Mouse (Mus musculus) erythroid progenitor cell, adult 5-6 weeks (primary cell): Measurements from ENCODE around the gene Syne3. TPM values are rescaled to one million over a fixed set of nuclear protein-coding genes. Genes with fewer than 3 reads are reported as not detected.

ENCODE experiments used
- ATAC-seq: replicated peaks from 2 replicates; pipeline ENCODE4 v1.8.0; 2016; ENCODE audit warnings: moderate number of reproducible peaks, mild to moderate bottlenecking, moderate TSS enrichment, inconsistent platforms; ENCODE audit not compliant: poor library complexity, low FRiP score, severe bottlenecking
- total RNA-seq, 2 experiments: library from RNA; stranded (forward) in 1 of 2; stranded (reverse) in 1 of 2; fragments of 150-400 nt in 1 of 2; fragments of 186-747, 209-891 nt in 1 of 2; gene quantifications; 2 replicates each; pipeline versions ENCODE4 v1.2.3 to v1.2.4; 2015 to 2017; ENCODE audit warnings: low replicate concordance in 2 of 2

The Syne3 gene
- total RNA-seq, 2 experiments from 2014 or later = 19.7 to 29.5 TPM

DNA sequence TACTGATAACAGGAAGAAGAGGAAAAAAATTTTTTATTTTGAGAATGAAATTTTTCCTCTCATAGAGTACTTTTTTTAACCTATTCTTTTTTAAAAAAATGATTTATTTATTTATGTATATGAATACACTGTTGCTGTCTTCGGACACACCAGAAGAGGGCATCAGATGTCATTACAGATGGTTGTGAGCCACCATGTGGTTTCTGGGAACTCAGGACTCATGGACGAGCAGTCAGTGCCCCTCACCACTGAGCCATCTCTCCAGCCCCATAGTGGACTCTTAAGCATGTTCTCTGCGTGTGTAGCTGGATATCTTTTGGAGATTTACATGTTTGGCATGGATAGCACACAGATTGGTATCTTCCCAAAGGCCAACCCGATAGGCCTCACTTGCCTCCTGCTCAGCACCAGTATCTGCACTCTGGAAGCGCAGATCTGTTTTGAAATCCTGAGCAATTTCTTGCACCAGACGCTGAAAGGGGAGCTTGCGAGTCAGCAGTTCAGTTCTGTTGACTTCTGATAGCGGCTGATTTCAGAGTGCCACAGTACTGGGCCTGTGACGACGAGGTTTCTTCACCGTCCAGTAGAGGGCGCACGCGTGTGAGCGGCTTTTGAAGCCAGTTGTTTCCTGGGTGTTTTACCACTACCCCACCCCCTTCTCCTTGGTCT lies 17.8 kb upstream of the Syne3 start:
- ATAC-seq = peak; percentile 50

- ATAC-seq = peak; percentile 62
Observed at GRCm38 (mm10) chr12:105025947-105026586, 16.5 kb upstream of the Syne3 start.

GRCm38 (mm10) chr12:105025271-105025946 lies 15.8 kb upstream of the Syne3 start:
- ATAC-seq = peak; percentile 75

DNA sequence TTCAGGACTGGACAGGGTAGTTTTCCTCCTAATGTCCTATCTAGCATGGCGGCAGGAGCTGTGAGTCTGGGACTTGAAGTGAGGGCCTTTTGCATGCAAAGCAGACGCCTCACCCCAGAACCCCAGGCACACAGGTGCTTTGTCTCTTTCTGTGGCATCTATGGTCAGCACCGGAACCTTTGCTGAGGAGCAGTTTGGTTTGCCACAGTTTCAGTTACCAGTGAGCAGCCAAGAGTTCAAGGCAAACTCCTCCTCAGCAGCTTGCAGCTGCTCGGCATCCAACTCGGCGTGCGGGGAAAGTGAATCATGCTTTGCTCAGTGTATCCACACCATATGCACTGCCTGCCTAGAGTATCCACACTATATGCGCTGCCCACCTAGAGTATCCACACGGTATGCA lies 13.2 kb upstream of the Syne3 start:
- no peak for ATAC-seq

GRCm38 (mm10) chr12:105022141-105022540 lies 12.5 kb upstream of the Syne3 start:
- no peak for ATAC-seq

GRCm38 (mm10) chr12:105021441-105022069 lies 11.9 kb upstream of the Syne3 start:
- ATAC-seq = no peak

DNA sequence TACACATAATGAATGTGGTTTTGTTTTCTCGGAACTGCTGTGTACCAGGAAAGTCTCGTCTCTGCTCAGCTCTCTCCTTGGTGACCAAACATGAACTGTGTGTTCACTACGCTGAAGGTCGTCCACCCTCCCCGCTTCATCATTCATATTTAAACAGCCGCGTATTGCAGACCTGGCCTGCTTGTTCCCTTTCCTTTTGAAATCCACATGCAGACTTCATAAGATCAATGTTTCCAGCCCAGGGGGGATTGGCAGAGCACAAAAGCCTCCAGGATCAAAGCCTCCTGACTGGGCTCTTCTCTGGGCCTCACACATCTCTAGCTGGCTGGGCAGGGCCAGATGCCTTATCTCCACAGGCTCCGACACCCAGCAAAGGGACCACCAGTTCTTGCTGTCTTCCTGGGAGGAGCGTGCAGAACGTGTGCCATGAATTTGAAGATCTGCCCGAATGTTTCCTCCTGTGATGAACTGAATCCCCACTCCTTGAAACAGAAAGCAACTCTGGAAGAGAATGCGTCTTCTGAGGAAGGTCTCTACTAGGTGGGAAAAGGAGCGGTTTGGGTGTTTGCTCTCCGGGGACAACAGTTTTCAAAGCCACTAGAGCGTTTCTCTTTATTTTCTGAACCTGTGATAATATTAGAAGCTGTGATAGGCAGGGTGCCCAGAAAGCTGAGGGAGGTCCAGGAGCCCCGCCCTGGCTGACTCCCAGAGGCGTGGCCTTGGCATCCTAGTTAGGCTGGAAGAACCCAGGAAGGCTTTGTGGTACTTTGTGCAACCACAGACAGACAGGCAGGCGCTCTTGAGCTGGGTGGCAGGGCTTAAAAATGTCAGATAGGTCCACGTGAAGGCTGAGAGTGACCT lies 10.0 kb upstream of the Syne3 start:
- ATAC-seq = peak; percentile 95

GRCm38 (mm10) chr12:105016639-105017038 lies 7.0 kb upstream of the Syne3 start:
- no peak for ATAC-seq

- no peak for ATAC-seq
Observed at GRCm38 (mm10) chr12:105016199-105016598, 6.6 kb upstream of the Syne3 start.

DNA sequence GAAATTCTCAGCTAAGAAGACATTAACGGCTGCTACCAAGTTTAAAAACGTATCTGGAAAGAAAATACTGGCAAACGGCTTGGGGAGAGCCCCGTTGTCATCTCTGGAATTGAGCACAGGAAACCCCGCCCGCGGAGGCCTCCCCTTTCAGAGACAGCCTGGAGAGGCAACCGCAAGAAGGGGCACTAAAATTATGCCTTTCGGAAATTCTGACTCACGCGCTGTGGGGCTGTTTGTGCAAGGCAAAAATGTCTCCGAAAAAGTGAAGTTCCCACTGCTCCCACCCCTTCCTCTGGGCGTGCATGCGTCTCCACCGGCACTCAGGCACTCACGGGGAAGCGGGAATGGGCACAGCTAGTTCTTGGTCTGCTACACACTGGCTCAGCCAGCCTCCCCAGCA lies 3.5 kb upstream of the Syne3 start:
- no peak for ATAC-seq

DNA sequence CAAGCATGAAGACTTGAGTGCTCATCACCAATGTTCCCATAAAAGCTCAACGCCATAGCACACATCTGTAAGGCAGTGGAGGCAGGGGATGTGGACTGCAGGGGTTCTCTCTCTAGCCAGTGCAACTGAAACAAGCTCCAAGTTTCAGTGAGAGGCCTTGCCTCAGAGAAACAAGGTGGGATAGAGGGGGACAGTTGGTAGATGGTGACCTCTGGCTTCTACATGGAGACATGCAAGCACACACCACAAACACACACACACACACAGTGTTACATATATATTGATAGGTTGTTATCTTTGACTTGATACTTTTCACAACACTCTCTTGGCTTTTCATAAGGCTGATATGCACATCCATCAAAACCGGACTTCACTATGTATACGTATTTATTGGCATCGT lies 2.7 kb upstream of the Syne3 start:
- no peak for ATAC-seq

DNA sequence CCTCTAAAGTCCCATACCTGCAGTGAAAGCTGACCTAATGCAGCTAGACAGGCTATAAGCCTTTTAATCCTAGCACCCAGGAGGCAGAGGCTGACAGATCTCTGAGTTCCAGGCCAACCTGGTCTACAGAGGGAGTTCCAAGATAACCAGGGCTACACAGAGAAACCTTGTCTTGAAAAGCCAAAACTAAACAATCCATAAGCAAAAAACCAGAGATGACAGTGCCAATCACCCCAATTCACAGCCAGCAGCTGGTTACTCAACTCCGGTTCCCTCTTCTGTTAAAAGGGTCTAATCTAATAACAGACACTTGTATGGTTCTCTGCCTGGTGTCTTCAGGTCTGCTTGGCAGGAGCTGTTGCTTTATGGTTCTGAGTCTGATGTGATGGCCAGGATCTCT lies 2.0 kb upstream of the Syne3 start:
- ATAC-seq = no peak

GRCm38 (mm10) chr12:105010213-105010790 lies 693 bp upstream of the Syne3 start:
- ATAC-seq = peak; percentile 73

GRCm38 (mm10) chr12:105008752-105009178 lies 844 bp downstream of the Syne3 start:
- peak; percentile 30 for ATAC-seq

DNA sequence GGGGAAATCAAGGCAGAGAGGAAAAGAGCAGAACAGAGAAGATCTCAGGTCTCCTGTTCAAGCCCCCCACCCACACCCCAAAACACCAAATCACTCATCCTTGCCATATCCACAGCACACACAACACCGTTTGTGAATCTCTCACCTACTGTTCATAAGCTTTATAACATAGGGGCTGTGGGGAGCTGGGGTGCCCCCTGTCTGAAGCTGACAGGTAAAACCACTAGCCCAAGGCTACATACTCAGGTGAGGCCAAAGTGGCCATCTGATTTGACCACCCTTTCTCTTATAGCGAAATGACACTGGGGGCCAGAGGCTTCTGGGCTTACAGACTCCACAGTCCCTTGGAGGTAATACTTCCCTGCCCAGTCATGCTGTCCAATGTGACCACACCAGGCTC lies 1.5 kb downstream of the Syne3 start:
- ATAC-seq = no peak

DNA sequence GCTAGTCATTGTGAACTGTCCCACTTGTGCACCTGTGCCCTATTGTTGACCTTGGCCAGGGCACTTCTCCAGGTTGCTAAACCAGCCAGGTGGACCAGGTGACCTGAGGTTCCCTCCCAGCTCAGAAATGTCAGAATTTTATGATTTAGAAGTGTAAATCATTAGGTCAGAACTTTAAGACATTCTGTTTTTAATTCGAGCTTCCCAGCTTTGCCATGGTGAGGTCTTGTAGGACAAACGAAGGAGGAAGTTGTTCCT lies 4.0 kb downstream of the Syne3 start:
- no peak for ATAC-seq

GRCm38 (mm10) chr12:105004956-105005714 lies 4.5 kb downstream of the Syne3 start:
- no peak for ATAC-seq

GRCm38 (mm10) chr12:105003715-105004114 lies 5.9 kb downstream of the Syne3 start:
- no peak for ATAC-seq

DNA sequence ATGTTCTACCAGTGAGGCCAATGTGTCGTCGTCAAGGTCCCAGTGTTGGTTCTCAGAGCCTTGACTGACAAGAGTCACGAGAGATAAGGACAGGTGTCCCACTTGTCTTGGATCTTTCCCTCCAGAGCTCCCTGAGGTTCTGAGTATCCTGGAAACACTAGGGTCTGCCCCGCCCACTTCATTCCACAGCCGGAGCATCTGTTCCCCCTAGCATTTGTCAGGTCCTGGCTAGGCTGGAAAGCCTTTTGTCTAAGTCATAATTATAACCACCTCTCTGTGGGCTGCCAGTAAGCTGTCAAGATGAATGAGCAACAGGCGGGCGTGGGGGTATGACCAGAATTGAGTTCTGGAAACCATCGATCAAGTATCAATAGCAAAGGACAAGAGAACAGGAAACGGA lies 6.5 kb downstream of the Syne3 start:
- ATAC-seq = no peak
